Mouse (Mus musculus) forebrain, embryonic 16.5 days (tissue): ENCODE results near the gene Espn. TPM values are rescaled to one million over a fixed set of nuclear protein-coding genes. Genes with fewer than 3 reads are reported as not detected.

ENCODE experiments used
- ATAC-seq: fragments of 200-750 bp; cut with Nextera tagmentation; 2 replicates; pipeline ENCODE4 v1.8.0; 2017; ENCODE audit warnings: mild to moderate bottlenecking, moderate library complexity
- H3K27ac ChIP-seq: fragments of 300-500 bp; sonication (generic); 2 replicates; pipeline ENCODE4 v1.5.1; 2014; ENCODE audit warnings: low read length, control low read depth
- H3K27me3 ChIP-seq: fragments of 300-500 bp; sonication (generic); replicated peaks from 2 replicates; pipeline ENCODE4 v1.6.1; 2014; ENCODE audit warnings: low read length; ENCODE audit not compliant: control insufficient read depth, insufficient read depth
- H3K36me3 ChIP-seq: fragments of 300-500 bp; sonication (generic); 2 replicates; pipeline ENCODE4 v1.6.1; 2014; ENCODE audit not compliant: control insufficient read depth, insufficient read depth
- H3K4me1 ChIP-seq: fragments of 300-500 bp; sonication (generic); replicated peaks from 2 replicates; pipeline ENCODE4 v1.6.1; 2014; ENCODE audit warnings: low read length; ENCODE audit not compliant: control insufficient read depth, insufficient read depth
- H3K4me2 ChIP-seq: fragments of 300-500 bp; sonication (generic); 2 replicates; pipeline ENCODE4 v1.6.1; 2014; ENCODE audit warnings: mild to moderate bottlenecking, low read length, control low read depth
- H3K4me3 ChIP-seq: fragments of 300-500 bp; sonication (generic); replicated peaks from 2 replicates; pipeline ENCODE4 v1.5.1; 2014; ENCODE audit warnings: mild to moderate bottlenecking, low read length, control low read depth
- H3K9ac ChIP-seq: fragments of 300-500 bp; sonication (generic); replicated peaks from 2 replicates; pipeline ENCODE4 v1.6.1; 2014; ENCODE audit warnings: low read depth, low read length, control low read depth
- H3K9me3 ChIP-seq: fragments of 300-500 bp; sonication (generic); 2 replicates; pipeline ENCODE4 v1.6.1; 2016; ENCODE audit warnings: low read length; ENCODE audit not compliant: control insufficient read depth
- WGBS: fragments of 180-500 bp; shearing (Covaris S2); extraction: QIAGEN DNeasy Blood & Tissue Kit; methylation state at CpG from one replicate; pipeline ENCODE4 v1.1.7; 2014; 5-methylcytosine and 5-hydroxymethylcytosine counted together
- polyA plus RNA-seq: library from polyadenylated mRNA; unstranded; fragments of >200 nt; fragmentation: Nextera tagmentation; extraction: Ambion mirVana; gene quantifications from 2 replicates; pipeline ENCODE4 v1.2.1, GENCODE M21; 2015

Gene Espn
- polyA plus RNA-seq, 1 experiment from 2014 or later = 0.08 TPM

GRCm38 (mm10) chr4:152141521-152142135 lies 10.5 kb downstream of the Espn start:
- Histone ChIP-seq H3K27ac (no peak overlapping the region), H3K4me2 (no peak overlapping the region), H3K4me3 (no peak overlapping the region), H3K4me1 (peaks cover 9% of the 10 kb centered on the region), H3K9ac (no peak overlapping the region), H3K27me3 (peaks cover 9% of the 10 kb centered on the region), H3K36me3 (no peaks in the 10 kb centered on the region), H3K9me3 (no peaks in the 10 kb centered on the region)
- no peak; the same call in 1 of the 2 replicates for ATAC-seq
- 46% methylated on average over 8 of the region's 8 CpGs for whole genome bisulfite sequencing

GRCm38 (mm10) chr4:152140441-152140840 lies 11.7 kb downstream of the Espn start:
- 29% methylated on average over 6 of the region's 6 CpGs for WGBS
- no peak overlapping the region for H3K27ac ChIP-seq
- H3K27me3 ChIP-seq = peaks cover 9% of the 10 kb centered on the region
- peaks cover 9% of the 10 kb centered on the region for H3K4me1 ChIP-seq
- H3K36me3 ChIP-seq = no peaks in the 10 kb centered on the region
- no peak overlapping the region for H3K4me2 ChIP-seq
- H3K9ac ChIP-seq = no peak overlapping the region
- no peak overlapping the region for H3K4me3 ChIP-seq
- no peak for ATAC-seq
- no peaks in the 10 kb centered on the region for H3K9me3 ChIP-seq

DNA sequence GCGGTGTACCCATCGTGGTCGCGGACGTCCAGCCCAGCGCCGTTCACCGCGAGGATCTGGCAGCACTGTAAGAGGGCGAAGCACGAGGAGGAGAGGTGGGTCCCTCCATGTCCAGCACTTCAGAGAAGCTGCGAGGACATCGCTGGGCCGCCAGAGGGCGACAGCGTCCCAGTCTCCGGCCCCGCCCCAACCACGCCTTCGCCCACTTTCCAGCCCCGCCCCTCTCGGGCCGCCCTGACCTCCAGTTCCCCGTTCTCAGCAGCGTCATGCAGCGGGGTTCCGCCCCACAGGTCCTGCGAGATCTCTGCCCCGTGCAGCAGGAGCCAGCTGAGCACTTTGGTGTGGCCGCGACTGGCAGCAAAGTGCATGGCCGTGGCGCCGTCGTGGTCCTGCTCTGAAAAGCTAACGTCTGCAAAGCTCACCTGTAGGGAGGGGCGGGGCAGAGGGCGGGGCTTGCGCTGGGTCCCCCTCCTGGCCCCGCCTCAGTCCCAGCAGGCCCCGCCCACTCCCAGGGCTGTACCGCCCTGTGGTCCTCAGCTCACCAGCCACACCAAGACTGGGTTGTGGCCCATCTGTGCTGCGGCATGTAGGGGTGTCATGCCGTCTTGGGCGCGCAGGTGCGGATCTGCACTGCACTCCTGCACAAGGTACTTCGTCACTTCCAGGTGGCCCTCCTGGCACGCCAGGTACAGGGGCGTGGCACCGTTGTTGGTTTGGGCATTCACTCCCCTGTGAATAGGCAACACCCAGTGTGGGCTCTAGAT lies 13.5 kb downstream of the Espn start:
- Histone ChIP-seq H3K4me2 (peak overlapping the region; percentile 51), H3K4me3 (peak overlapping the region; percentile 37), H3K9ac (no peak overlapping the region), H3K4me1 (peaks cover 9% of the 10 kb centered on the region), H3K36me3 (no peaks in the 10 kb centered on the region), H3K27me3 (peaks cover 18% of the 10 kb centered on the region), H3K27ac (no peak overlapping the region), H3K9me3 (no peaks in the 10 kb centered on the region)
- 2% methylated on average over 51 of the region's 51 CpGs for WGBS
- ATAC-seq = peak; percentile 63

DNA sequence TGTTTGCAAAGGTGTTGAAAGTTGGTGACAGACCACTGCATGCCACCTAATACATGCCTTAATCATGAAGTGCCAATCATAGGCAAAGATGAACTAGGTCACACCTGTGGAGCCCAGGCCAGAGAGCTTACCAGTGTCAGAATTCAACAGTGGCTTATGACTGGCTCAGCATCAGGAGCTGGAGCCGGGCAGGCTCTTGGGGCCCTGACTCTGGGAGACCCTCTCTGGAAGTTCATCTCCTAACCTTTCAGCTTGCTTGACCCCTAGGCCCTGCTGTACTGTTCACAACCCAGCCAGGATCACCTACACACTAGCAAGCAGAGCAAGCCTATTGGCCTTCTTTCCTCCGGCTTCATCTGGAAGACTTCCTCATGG lies 15.3 kb downstream of the Espn start:
- WGBS = 93% methylated on average over 2 of the region's 2 CpGs
- no peak overlapping the region for H3K4me2 ChIP-seq
- no peaks in the 10 kb centered on the region for H3K9me3 ChIP-seq
- H3K9ac ChIP-seq = no peak overlapping the region
- peaks cover 33% of the 10 kb centered on the region for H3K27me3 ChIP-seq
- ATAC-seq = no peak
- H3K27ac ChIP-seq = no peak overlapping the region
- H3K4me1 ChIP-seq = peaks cover 15% of the 10 kb centered on the region
- no peak overlapping the region for H3K4me3 ChIP-seq
- H3K36me3 ChIP-seq = no peaks in the 10 kb centered on the region

GRCm38 (mm10) chr4:152136112-152136875 lies 15.9 kb downstream of the Espn start:
- Histone ChIP-seq H3K9me3 (no peaks in the 10 kb centered on the region), H3K36me3 (no peaks in the 10 kb centered on the region), H3K27me3 (peaks cover 36% of the 10 kb centered on the region), H3K4me2 (no peak overlapping the region), H3K27ac (no peak overlapping the region), H3K4me3 (no peak overlapping the region), H3K9ac (no peak overlapping the region), H3K4me1 (peaks cover 19% of the 10 kb centered on the region)
- 24% methylated on average over 6 of the region's 6 CpGs for WGBS
- no peak for ATAC-seq

GRCm38 (mm10) chr4:152135363-152135762 lies 16.8 kb downstream of the Espn start:
- Histone ChIP-seq H3K36me3 (no peaks in the 10 kb centered on the region), H3K9ac (no peak overlapping the region), H3K4me2 (no peak overlapping the region), H3K27ac (no peak overlapping the region), H3K9me3 (no peaks in the 10 kb centered on the region), H3K4me1 (peaks cover 25% of the 10 kb centered on the region), H3K27me3 (peaks cover 43% of the 10 kb centered on the region), H3K4me3 (no peak overlapping the region)
- ATAC-seq = no peak
- WGBS = 89% methylated on average over 12 of the region's 12 CpGs

GRCm38 (mm10) chr4:152134507-152134906 lies 17.7 kb downstream of the Espn start:
- Histone ChIP-seq H3K4me3 (no peak overlapping the region), H3K27me3 (peaks cover 52% of the 10 kb centered on the region), H3K9ac (no peak overlapping the region), H3K4me2 (no peak overlapping the region), H3K27ac (no peak overlapping the region), H3K4me1 (peaks cover 25% of the 10 kb centered on the region), H3K36me3 (no peaks in the 10 kb centered on the region), H3K9me3 (no peaks in the 10 kb centered on the region)
- no peak for ATAC-seq

DNA sequence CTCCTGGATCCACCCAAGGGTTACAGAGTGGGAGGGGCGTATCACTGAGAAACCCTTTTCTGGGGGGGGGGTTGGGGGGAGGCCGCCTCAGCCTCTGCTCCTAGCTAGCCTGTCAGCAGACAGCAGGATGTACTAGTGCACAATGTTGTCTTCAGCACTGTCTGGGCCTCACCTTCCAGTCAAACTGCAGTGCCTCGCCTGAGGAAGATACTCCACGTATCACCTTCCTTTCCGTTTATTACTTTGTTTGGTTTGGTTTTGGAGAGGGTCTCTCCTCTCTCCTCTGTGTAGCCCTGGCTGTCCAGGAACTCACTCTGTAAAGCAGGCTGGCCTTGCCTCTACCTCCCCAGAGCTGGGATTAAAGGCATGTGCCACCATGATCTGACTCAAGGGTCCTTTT lies 19.0 kb downstream of the Espn start:
- no peak overlapping the region for H3K4me3 ChIP-seq
- peaks cover 61% of the 10 kb centered on the region for H3K27me3 ChIP-seq
- no peaks in the 10 kb centered on the region for H3K36me3 ChIP-seq
- ATAC-seq = no peak
- WGBS = 41% methylated on average over 5 of the region's 5 CpGs
- no peak overlapping the region for H3K4me2 ChIP-seq
- H3K27ac ChIP-seq = no peak overlapping the region
- H3K9me3 ChIP-seq = no peaks in the 10 kb centered on the region
- H3K9ac ChIP-seq = no peak overlapping the region
- H3K4me1 ChIP-seq = peaks cover 20% of the 10 kb centered on the region

DNA sequence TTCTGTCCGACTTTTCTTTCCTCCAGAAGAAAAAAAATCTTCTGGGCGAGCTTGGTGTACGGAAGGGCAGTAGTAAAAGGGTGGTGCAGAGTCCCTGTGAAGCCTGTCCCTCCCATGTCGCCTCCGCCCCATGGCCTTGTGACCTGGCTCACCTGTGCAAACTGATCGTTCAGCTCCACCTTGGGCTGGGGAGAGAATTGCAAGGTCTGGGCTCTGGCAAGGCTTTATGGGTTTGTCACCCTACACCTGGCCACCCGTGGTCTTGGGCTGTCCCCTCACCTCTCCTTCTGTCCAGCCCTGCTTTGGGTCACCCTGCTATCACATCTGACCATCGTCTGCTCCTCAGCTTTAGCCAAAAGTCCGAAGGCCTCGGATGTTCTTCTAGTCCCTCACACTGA lies 19.4 kb downstream of the Espn start:
- ATAC-seq = no peak
- H3K27ac ChIP-seq = no peak overlapping the region
- H3K4me3 ChIP-seq = no peak overlapping the region
- no peaks in the 10 kb centered on the region for H3K9me3 ChIP-seq
- H3K4me1 ChIP-seq = peaks cover 20% of the 10 kb centered on the region
- peaks cover 63% of the 10 kb centered on the region for H3K27me3 ChIP-seq
- no peak overlapping the region for H3K9ac ChIP-seq
- no peak overlapping the region for H3K4me2 ChIP-seq
- WGBS = 28% methylated on average over 10 of the region's 10 CpGs
- H3K36me3 ChIP-seq = no peaks in the 10 kb centered on the region
